Mouse (Mus musculus): Measurements from ENCODE around the gene Tns4.

Tns4 gene

GRCm38 (mm10) chr11:99044306-99044705 is 44.8 kb downstream of the Tns4 start:
- DNase-seq, result no peak

GRCm38 (mm10) chr11:99043632-99044031 is 45.5 kb downstream of the Tns4 start:
- no peak for DNase-seq

GRCm38 (mm10) chr11:99042834-99043431 is 46.2 kb downstream of the Tns4 start:
- DNase-seq, result no peak

- DNase-seq, result no peak
These were observed 47.0 kb downstream of the Tns4 start for GRCm38 (mm10) chr11:99041841-99042780.

- DNase-seq, result peak; percentile 93
These were observed 47.9 kb downstream of the Tns4 start, which contains the start of gene Igfbp4 for GRCm38 (mm10) chr11:99041051-99041729. Gene Igfbp4, plus strand, starts transcription at chr11:99041244.

- peak; percentile 79 for DNase-seq
These were observed 48.6 kb downstream of the Tns4 start for GRCm38 (mm10) chr11:99040346-99040974.

- DNase-seq, result peak; percentile 95
These were observed 49.3 kb downstream of the Tns4 start for GRCm38 (mm10) chr11:99039782-99040181.

GRCm38 (mm10) chr11:99036254-99036653 is 52.9 kb downstream of the Tns4 start:
- DNase-seq, result no peak

- DNase-seq, result peak; percentile 42
These were observed 53.8 kb downstream of the Tns4 start for GRCm38 (mm10) chr11:99035350-99035749.

- DNase-seq, result no peak
These were observed 62.1 kb downstream of the Tns4 start for GRCm38 (mm10) chr11:99026899-99027440.

GRCm38 (mm10) chr11:99025878-99026277 is 63.2 kb downstream of the Tns4 start:
- no peak for DNase-seq

- DNase-seq, result no peak
These were observed 64.5 kb downstream of the Tns4 start for GRCm38 (mm10) chr11:99024468-99025134.

- DNase-seq, result peak; percentile 95
These were observed 65.3 kb downstream of the Tns4 start, which contains the start of gene Top2a for GRCm38 (mm10) chr11:99023500-99024467. Gene Top2a, minus strand, starts transcription at chr11:99024189.

GRCm38 (mm10) chr11:99023094-99023493 is 66.0 kb downstream of the Tns4 start:
- no peak for DNase-seq

GRCm38 (mm10) chr11:99022384-99022933 is 66.6 kb downstream of the Tns4 start:
- no peak for DNase-seq

GRCm38 (mm10) chr11:99019844-99020243 is 69.3 kb downstream of the Tns4 start:
- no peak for DNase-seq

Data from embryo, embryonic 11 days (tissue).